Comparison of ENCODE assay signal across 8 mouse cellular contexts in genomic region chr15:86478685-86479502, GRCm38 (mm10).
A peak's percentile ranks its signal among the peaks of the same experiment; 100 is the strongest.
DNase-seq lines count a peak whose midpoint lies in the region; ATAC-seq and TF ChIP-seq lines count a peak whose summit lies in the region.
"Had no signal": no experiment of that assay in that cellular context is flagged by ENCODE, and none has a peak within 500 bp of the region (broad histone marks: within the 10 kb centered on the region; RNA-seq: fewer than 3 reads in every experiment).

No protein-coding gene starts in this region.

- 0 out of 2 replicates have a peak, but pooled peaks have one; percentile 41 for ATAC-seq in stomach, embryonic 16.5 days (ENCODE audit: insufficient read depth, low FRiP score)
- no peak for ATAC-seq in stomach, postnatal 0 days (ENCODE audit: low FRiP score, low TSS enrichment)
- ATAC-seq in heart, embryonic 14.5 days (ENCODE audit: insufficient number of reproducible peaks, insufficient read depth, low FRiP score, low read depth): peak; percentile 33; the same call in 1 of the 2 replicates
- no peak for ATAC-seq in limb, embryonic 15.5 days (ENCODE audit: insufficient number of reproducible peaks, low FRiP score, low TSS enrichment, low read depth)

- no peak for TF ChIP-seq CTCF in stomach, postnatal 0 days (IDR thresholded peaks at IDR 0.05; ENCODE audit: low read depth)
- no peak for TF ChIP-seq CTCF in gastrocnemius, adult 2 months (IDR thresholded peaks at IDR 0.05)

- 65% methylated on average over 13 of the region's 13 CpGs for WGBS in stomach, embryonic 16.5 days
- WGBS in stomach, postnatal 0 days: 72% methylated on average over 13 of the region's 13 CpGs
- whole genome bisulfite sequencing in heart, embryonic 14.5 days: 43% methylated on average over 13 of the region's 13 CpGs
- WGBS in limb, embryonic 15.5 days: 46% methylated on average over 13 of the region's 13 CpGs

- H3K27me3 ChIP-seq in stomach, embryonic 16.5 days (ENCODE audit: control insufficient read depth, insufficient read depth, low read length): no peaks in the 10 kb centered on the region
- no peaks in the 10 kb centered on the region for H3K27me3 ChIP-seq in stomach, postnatal 0 days (ENCODE audit: control insufficient read depth, insufficient read depth, low read length)
- H3K27me3 ChIP-seq in heart, embryonic 14.5 days (ENCODE audit: control insufficient read depth, insufficient read depth, low read length): peaks cover 27% of the 10 kb centered on the region
- no peaks in the 10 kb centered on the region for H3K27me3 ChIP-seq in limb, embryonic 15.5 days

- no peak for DNase-seq in stomach, postnatal 0 days (ENCODE audit: low spot score)
- no peak for DNase-seq in gastrocnemius, adult 2 months
- no peak for DNase-seq in cerebellum, adult 9-10 months
- no peak for DNase-seq in kidney, adult 18-20 months

- H3K4me3 ChIP-seq in stomach, embryonic 16.5 days (replicated peaks; ENCODE audit: low read length): no peak overlapping the region
- H3K4me3 ChIP-seq in stomach, postnatal 0 days (ENCODE audit: low read depth, low read length): no peak overlapping the region
- no peak overlapping the region for H3K4me3 ChIP-seq in heart, embryonic 14.5 days (ENCODE audit: control insufficient read depth in 1 of 2, insufficient read depth in 1 of 2, low read depth in 1 of 2, low read length in 2 of 2)
- no peak overlapping the region for H3K4me3 ChIP-seq in limb, embryonic 15.5 days
- no peak overlapping the region for H3K4me3 ChIP-seq in gastrocnemius, adult 2 months

- H3K4me1 ChIP-seq in stomach, embryonic 16.5 days (ENCODE audit: control insufficient read depth, insufficient read depth, low read length): no peaks in the 10 kb centered on the region
- H3K4me1 ChIP-seq in stomach, postnatal 0 days (replicated peaks; ENCODE audit: control insufficient read depth, insufficient read depth): no peaks in the 10 kb centered on the region
- peaks cover 18 to 27% of the 10 kb centered on the region in 2 experiments for H3K4me1 ChIP-seq in heart, embryonic 14.5 days (ENCODE audit: control insufficient read depth in 2 of 2, insufficient read depth in 2 of 2, low read length in 2 of 2)
- peaks cover 35% of the 10 kb centered on the region for H3K4me1 ChIP-seq in limb, embryonic 15.5 days

- H3K9me3 ChIP-seq in stomach, embryonic 16.5 days (replicated peaks; ENCODE audit: control insufficient read depth, low read length): no peaks in the 10 kb centered on the region
- H3K9me3 ChIP-seq in stomach, postnatal 0 days (ENCODE audit: control insufficient read depth, low read length): no peaks in the 10 kb centered on the region
- H3K9me3 ChIP-seq in heart, embryonic 14.5 days (ENCODE audit: control insufficient read depth, low read length): no peaks in the 10 kb centered on the region
- H3K9me3 ChIP-seq in limb, embryonic 15.5 days: no peaks in the 10 kb centered on the region

- H3K9ac ChIP-seq in stomach, embryonic 16.5 days (ENCODE audit: low read length): no peak overlapping the region
- H3K9ac ChIP-seq in stomach, postnatal 0 days (ENCODE audit: low read length): no peak overlapping the region
- H3K9ac ChIP-seq in heart, embryonic 14.5 days (ENCODE audit: low read length): no peak overlapping the region; the same call in 1 of the 2 replicates
- no peak overlapping the region for H3K9ac ChIP-seq in limb, embryonic 15.5 days

- no peaks in the 10 kb centered on the region for H3K36me3 ChIP-seq in stomach, embryonic 16.5 days (ENCODE audit: control insufficient read depth, insufficient read depth, low read length)
- no peaks in the 10 kb centered on the region for H3K36me3 ChIP-seq in stomach, postnatal 0 days (ENCODE audit: control insufficient read depth, insufficient read depth, low read length)
- H3K36me3 ChIP-seq in heart, embryonic 14.5 days (ENCODE audit: control insufficient read depth, insufficient read depth, low read length): no peaks in the 10 kb centered on the region
- no peaks in the 10 kb centered on the region for H3K36me3 ChIP-seq in limb, embryonic 15.5 days

- no peak overlapping the region for H3K27ac ChIP-seq in stomach, embryonic 16.5 days (ENCODE audit: low read length)
- H3K27ac ChIP-seq in stomach, postnatal 0 days (replicated peaks): no peak overlapping the region
- peak overlapping the region in 1 of 2 experiments; percentile 57; a peak in 2 of 4 replicates for H3K27ac ChIP-seq in heart, embryonic 14.5 days (replicated peaks in 1 of 2; ENCODE audit: control insufficient read depth in 1 of 2, insufficient read depth in 1 of 2, low read depth in 2 of 2, low read length in 2 of 2)
- H3K27ac ChIP-seq in limb, embryonic 15.5 days: peak overlapping the region; percentile 27; the same call in 1 of the 2 replicates
- H3K27ac ChIP-seq in gastrocnemius, adult 2 months: no peak overlapping the region

- no peak overlapping the region for H3K4me2 ChIP-seq in stomach, embryonic 16.5 days (ENCODE audit: low read depth, low read length)
- no peak overlapping the region for H3K4me2 ChIP-seq in stomach, postnatal 0 days (replicated peaks; ENCODE audit: low read depth)
- H3K4me2 ChIP-seq in heart, embryonic 14.5 days (ENCODE audit: low read length): no peak overlapping the region
- no peak overlapping the region for H3K4me2 ChIP-seq in limb, embryonic 15.5 days
- H3K4me2 ChIP-seq: liver, embryonic 11.5 days had no signal

- intact Hi-C loops in gastrocnemius, adult 2 months (cut with DNase I): no loop called here

- TF ChIP-seq EP300 in stomach, postnatal 0 days (optimal IDR thresholded peaks at IDR 0.05): no peak

Comparison
In these comparisons a context has a peak if more than half of its experiments do, and no peak if none do; other contexts are left out.
1. ATAC-seq: peak in stomach, embryonic 16.5 days (single experiment) and heart, embryonic 14.5 days (single experiment); none in stomach, postnatal 0 days (single experiment) and limb, embryonic 15.5 days (single experiment).